Comparison of ENCODE assay signal across 24 mouse cellular contexts in genomic region chr11:47386136-47386535, GRCm38 (mm10).
DNase-seq lines count a peak whose midpoint lies in the region; ATAC-seq lines count a peak whose summit lies in the region.
"Had no signal": no experiment of that assay in that cellular context is flagged by ENCODE, and none has a peak within 500 bp of the region (broad histone marks: within the 10 kb centered on the region; RNA-seq: fewer than 3 reads in every experiment).

No protein-coding gene starts in this region.

- no peaks in the 10 kb centered on the region for H3K4me1 ChIP-seq in midbrain, embryonic 14.5 days (ENCODE audit: control insufficient read depth, insufficient read depth, low read length)
- no peaks in the 10 kb centered on the region for H3K4me1 ChIP-seq in hindbrain, embryonic 14.5 days (replicated peaks; ENCODE audit: control insufficient read depth, insufficient read depth, low read length)
- H3K4me1 ChIP-seq: embryonic facial prominence, embryonic 15.5 days; hindbrain, embryonic 12.5 days; intestine, embryonic 15.5 days had no signal

- no peak overlapping the region for H3K4me3 ChIP-seq in midbrain, embryonic 14.5 days (replicated peaks; ENCODE audit: low read depth, low read length)
- no peak overlapping the region for H3K4me3 ChIP-seq in hindbrain, embryonic 14.5 days (replicated peaks; ENCODE audit: low read length)
- H3K4me3 ChIP-seq: embryonic facial prominence, embryonic 15.5 days; gastrocnemius, adult 2 months; hindbrain, embryonic 12.5 days; intestine, embryonic 15.5 days had no signal

- no peak overlapping the region for H3K9ac ChIP-seq in midbrain, embryonic 14.5 days (replicated peaks; ENCODE audit: low read length)
- H3K9ac ChIP-seq in hindbrain, embryonic 14.5 days, result no peak overlapping the region
- H3K9ac ChIP-seq: embryonic facial prominence, embryonic 15.5 days; forebrain, postnatal 0 days; hindbrain, embryonic 12.5 days; intestine, embryonic 15.5 days had no signal

- no peak overlapping the region for H3K27ac ChIP-seq in midbrain, embryonic 14.5 days (replicated peaks; ENCODE audit: low read depth, low read length)
- no peak overlapping the region for H3K27ac ChIP-seq in hindbrain, embryonic 14.5 days
- H3K27ac ChIP-seq: embryonic facial prominence, embryonic 15.5 days; gastrocnemius, adult 2 months; hindbrain, embryonic 12.5 days; intestine, embryonic 15.5 days had no signal

- H3K27me3 ChIP-seq in midbrain, embryonic 14.5 days (ENCODE audit: control insufficient read depth, insufficient read depth, low read length), result no peaks in the 10 kb centered on the region
- H3K27me3 ChIP-seq in hindbrain, embryonic 14.5 days (ENCODE audit: control insufficient read depth, insufficient read depth, low read length), result no peaks in the 10 kb centered on the region
- H3K27me3 ChIP-seq: embryonic facial prominence, embryonic 15.5 days; hindbrain, embryonic 12.5 days; intestine, embryonic 15.5 days; Patski had no signal

- peak; percentile 49 for DNase-seq in embryo, embryonic 10 days (ENCODE audit: low spot score)
- DNase-seq in embryo, embryonic 9.5 days (ENCODE audit: extremely low spot score), result no peak
- peak; percentile 67 for DNase-seq in Muller cell, postnatal 12 days (ENCODE audit: inconsistent ontology term)
- peak; percentile 31 for DNase-seq in embryo, embryonic 11 days
- no peak for DNase-seq in midbrain, embryonic 14.5 days
- no peak for DNase-seq in hindbrain, embryonic 14.5 days (ENCODE audit: low spot score)
- DNase-seq: adrenal gland, postnatal 10 days; adrenal gland, postnatal 36 days; cerebellum, adult 18-20 months; cerebellum, adult 9-10 months; cerebellum, postnatal 14 days; forebrain, postnatal 0 days; gastrocnemius, adult 2 months; gastrocnemius, postnatal 14 days; heart, adult 11 months; kidney, adult 11 months had no signal

- H3K4me2 ChIP-seq in midbrain, embryonic 14.5 days (ENCODE audit: low read length), result no peak overlapping the region
- no peak overlapping the region for H3K4me2 ChIP-seq in hindbrain, embryonic 14.5 days (replicated peaks)
- H3K4me2 ChIP-seq: embryonic facial prominence, embryonic 15.5 days; heart, embryonic 11.5 days; hindbrain, embryonic 12.5 days; intestine, embryonic 15.5 days had no signal

- no peaks in the 10 kb centered on the region for H3K9me3 ChIP-seq in midbrain, embryonic 14.5 days (ENCODE audit: control insufficient read depth, low read length)
- no peaks in the 10 kb centered on the region for H3K9me3 ChIP-seq in hindbrain, embryonic 14.5 days (ENCODE audit: control insufficient read depth, low read length)
- H3K9me3 ChIP-seq: embryonic facial prominence, embryonic 15.5 days; hindbrain, embryonic 12.5 days; intestine, embryonic 15.5 days had no signal

- H3K36me3 ChIP-seq in midbrain, embryonic 14.5 days (ENCODE audit: control insufficient read depth, insufficient read depth, low read length), result no peaks in the 10 kb centered on the region
- no peaks in the 10 kb centered on the region for H3K36me3 ChIP-seq in hindbrain, embryonic 14.5 days (replicated peaks; ENCODE audit: control insufficient read depth, insufficient read depth)
- H3K36me3 ChIP-seq: embryonic facial prominence, embryonic 15.5 days; hindbrain, embryonic 12.5 days; intestine, embryonic 15.5 days had no signal

- ATAC-seq in midbrain, embryonic 14.5 days (ENCODE audit: low FRiP score, low TSS enrichment), result no peak
- no peak for ATAC-seq in hindbrain, embryonic 14.5 days (ENCODE audit: low FRiP score)
- ATAC-seq: CD4-positive, CD25-positive, alpha-beta regulatory T cell, adult 4 months; forebrain, embryonic 14.5 days; forebrain, postnatal 0 days; hindbrain, embryonic 16.5 days; intestine, embryonic 15.5 days; Patski had no signal

Comparison
In these comparisons a context has a peak if more than half of its experiments do, and no peak if none do; other contexts are left out.
1. DNase-seq: peak in embryo, embryonic 10 days (single experiment), Muller cell, postnatal 12 days (single experiment) and embryo, embryonic 11 days (single experiment); none in embryo, embryonic 9.5 days (single experiment), midbrain, embryonic 14.5 days (single experiment) and hindbrain, embryonic 14.5 days (single experiment).